In genomic region chr6:30525456-30526332, GRCm38 (mm10) we compare ENCODE assay signal across 11 mouse cellular contexts. TPM values are rescaled to one million over a fixed set of nuclear protein-coding genes. Genes with fewer than 3 reads are reported as not detected.
A peak's percentile ranks its signal among the peaks of the same experiment; 100 is the strongest.
DNase-seq lines count a peak whose midpoint lies in the region; ATAC-seq and TF ChIP-seq lines count a peak whose summit lies in the region.
"Had no signal": no experiment of that assay in that cellular context is flagged by ENCODE, and none has a peak within 500 bp of the region (broad histone marks: within the 10 kb centered on the region; RNA-seq: fewer than 3 reads in every experiment).

No protein-coding gene starts in this region.

- H3K4me2 ChIP-seq in heart, embryonic 13.5 days: peak overlapping the region; percentile 2; the same call in 1 of the 2 replicates
- H3K4me2 ChIP-seq in forebrain, embryonic 11.5 days (ENCODE audit: low read depth, low read length, severe bottlenecking): 0 out of 2 replicates have a peak overlapping the region, but pooled peaks have one; percentile 21

- ATAC-seq in heart, embryonic 13.5 days (ENCODE audit: extremely low read depth, insufficient number of reproducible peaks, low FRiP score, low TSS enrichment): no peak
- ATAC-seq in forebrain, embryonic 11.5 days (replicated peaks; ENCODE audit: low FRiP score): no peak
- ATAC-seq: activated CD4-positive, CD25-positive, alpha-beta regulatory T cell, adult 4 months had no signal

- H3K9me3 ChIP-seq in heart, embryonic 13.5 days: no peaks in the 10 kb centered on the region
- no peaks in the 10 kb centered on the region for H3K9me3 ChIP-seq in ES-Bruce4 (replicated peaks; ENCODE audit: control insufficient read depth, insufficient read depth, low read length, poor library complexity, severe bottlenecking)
- no peaks in the 10 kb centered on the region for H3K9me3 ChIP-seq in forebrain, embryonic 11.5 days (ENCODE audit: control insufficient read depth, low read length)

- H3K9ac ChIP-seq in heart, embryonic 13.5 days: peak overlapping the region; percentile 47; the same call in 1 of the 2 replicates
- no peak overlapping the region for H3K9ac ChIP-seq in ES-Bruce4 (ENCODE audit: low read depth, poor library complexity, severe bottlenecking)
- no peak overlapping the region; the same call in 1 of the 2 replicates for H3K9ac ChIP-seq in forebrain, embryonic 11.5 days (ENCODE audit: low read length)

- no peaks in the 10 kb centered on the region for H3K36me3 ChIP-seq in heart, embryonic 13.5 days
- no peaks in the 10 kb centered on the region for H3K36me3 ChIP-seq in ES-Bruce4 (ENCODE audit: control insufficient read depth, insufficient read depth, low read length, poor library complexity, severe bottlenecking)
- no peaks in the 10 kb centered on the region for H3K36me3 ChIP-seq in forebrain, embryonic 11.5 days (ENCODE audit: control insufficient read depth, insufficient read depth, low read length)

- no peak for TF ChIP-seq EP300 in ES-Bruce4 (IDR thresholded peaks at IDR 0.05; ENCODE audit: insufficient read depth, low read depth, low read length)

- no peak for TF ChIP-seq POLR2A in ES-Bruce4 (IDR thresholded peaks at IDR 0.05; ENCODE audit: insufficient read depth, low read length)

- peak overlapping the region; percentile 94 for H3K27ac ChIP-seq in heart, embryonic 13.5 days (replicated peaks)
- peak overlapping the region; percentile 49; the same call in 1 of the 2 replicates for H3K27ac ChIP-seq in ES-Bruce4 (ENCODE audit: insufficient read depth, low read length)
- peak overlapping the region; percentile 95 for H3K27ac ChIP-seq in forebrain, embryonic 11.5 days (ENCODE audit: low read depth, low read length)

- TF ChIP-seq CTCF in ES-Bruce4 (IDR thresholded peaks at IDR 0.05; ENCODE audit: low read depth, low read length): no peak

- no peak overlapping the region for H3K4me3 ChIP-seq in heart, embryonic 13.5 days
- no peak overlapping the region for H3K4me3 ChIP-seq in ES-Bruce4 (ENCODE audit: low read depth, low read length)
- H3K4me3 ChIP-seq in forebrain, embryonic 11.5 days (ENCODE audit: low read depth, low read length): no peak overlapping the region

- peaks cover 59% of the 10 kb centered on the region for H3K4me1 ChIP-seq in heart, embryonic 13.5 days
- peaks cover 5% of the 10 kb centered on the region for H3K4me1 ChIP-seq in ES-Bruce4 (ENCODE audit: control insufficient read depth, insufficient read depth, low read length)
- peaks cover 24% of the 10 kb centered on the region for H3K4me1 ChIP-seq in forebrain, embryonic 11.5 days (replicated peaks; ENCODE audit: control insufficient read depth, insufficient read depth, low read length)

- no peaks in the 10 kb centered on the region for H3K27me3 ChIP-seq in heart, embryonic 13.5 days (replicated peaks)
- H3K27me3 ChIP-seq in ES-Bruce4 (ENCODE audit: control insufficient read depth, insufficient read depth, low read length, poor library complexity, severe bottlenecking): no peaks in the 10 kb centered on the region
- no peaks in the 10 kb centered on the region for H3K27me3 ChIP-seq in forebrain, embryonic 11.5 days (ENCODE audit: control insufficient read depth, insufficient read depth, low read length)

- no peak for DNase-seq in heart, adult 9 months (ENCODE audit: low spot score in 2 of 2)
- DNase-seq in forebrain, embryonic 11.5 days (ENCODE audit: low spot score): no peak
- peak; percentile 21 for DNase-seq in kidney, postnatal 14 days
- DNase-seq in urinary bladder, adult 2 months (ENCODE audit: low spot score): no peak
- no peak for DNase-seq in cerebellum, postnatal 36 days
- DNase-seq in gastrocnemius, adult 18-20 months (ENCODE audit: low spot score): no peak

- 42% methylated on average over 7 of the region's 7 CpGs for WGBS in heart, embryonic 13.5 days
- 26% methylated on average over 7 of the region's 7 CpGs for WGBS in forebrain, embryonic 11.5 days

RNA-seq across cellular contexts. Expression of gene Cpa2, which starts 15.7 kb away (rescaled TPM):
- 4.6 and 6.9 TPM in 2 replicates for polyA plus RNA-seq in heart, embryonic 13.5 days (2015; fragmentation: Nextera tagmentation; extraction: Ambion mirVana)
- 1.5 TPM in 1 of 2 replicates, not detected in the other for polyA plus RNA-seq in ES-Bruce4 (2011; ENCODE audit: insufficient read depth, insufficient read length, low read depth, missing spikeins)
- polyA plus RNA-seq in forebrain, embryonic 11.5 days (2014; fragmentation: Nextera tagmentation; extraction: Ambion mirVana): 4.0 TPM in 2 replicates
- polyA plus RNA-seq in urinary bladder, adult 2 months (2012; rRNA removed): 0.16 and 0.18 TPM in 2 replicates
- total RNA-seq in gastrocnemius, adult 18-20 months (2021): not detected
- polyA plus RNA-seq: C2C12 had no signal

RNA-seq across cellular contexts. Expression of gene Ssmem1, which starts 16.0 kb away (rescaled TPM):
- polyA plus RNA-seq in heart, embryonic 13.5 days (2015; fragmentation: Nextera tagmentation; extraction: Ambion mirVana): not detected in 2 replicates
- polyA plus RNA-seq in ES-Bruce4 (2011; ENCODE audit: insufficient read depth, insufficient read length, low read depth, missing spikeins): not detected in 2 replicates
- polyA plus RNA-seq in forebrain, embryonic 11.5 days (2014; fragmentation: Nextera tagmentation; extraction: Ambion mirVana): not detected in 2 replicates
- polyA plus RNA-seq in urinary bladder, adult 2 months (2012; rRNA removed): 0.04 and 0.07 TPM in 2 replicates
- not detected for total RNA-seq in gastrocnemius, adult 18-20 months (2021)
- polyA plus RNA-seq: activated CD4-positive, CD25-positive, alpha-beta regulatory T cell, adult 4 months had no signal

RNA-seq across cellular contexts. Expression of gene Tmem209, which starts 16.1 kb away (rescaled TPM):
- polyA plus RNA-seq in heart, embryonic 13.5 days (2015; fragmentation: Nextera tagmentation; extraction: Ambion mirVana): 24.2 and 25.6 TPM in 2 replicates
- 126 and 130 TPM in 2 replicates for polyA plus RNA-seq in ES-Bruce4 (2011; ENCODE audit: insufficient read depth, insufficient read length, low read depth, missing spikeins)
- 54.2 and 60.2 TPM in 2 replicates for polyA plus RNA-seq in forebrain, embryonic 11.5 days (2014; fragmentation: Nextera tagmentation; extraction: Ambion mirVana)
- 23.8 and 26.2 TPM in 2 replicates for polyA plus RNA-seq in urinary bladder, adult 2 months (2012; rRNA removed)
- total RNA-seq in gastrocnemius, adult 18-20 months (2021): 10 to 100 TPM in 1 of 2 experiments, 1 to 10 TPM in 1; 9.6 to 10.8 TPM

RNA-seq across cellular contexts. Expression of gene Cpa4, which starts 42.5 kb away (rescaled TPM):
- 2.5 and 3.3 TPM in 2 replicates for polyA plus RNA-seq in heart, embryonic 13.5 days (2015; fragmentation: Nextera tagmentation; extraction: Ambion mirVana)
- not detected in 2 replicates for polyA plus RNA-seq in ES-Bruce4 (2011; ENCODE audit: insufficient read depth, insufficient read length, low read depth, missing spikeins)
- polyA plus RNA-seq in forebrain, embryonic 11.5 days (2014; fragmentation: Nextera tagmentation; extraction: Ambion mirVana): 5.4 and 5.6 TPM in 2 replicates
- not detected in 2 replicates for polyA plus RNA-seq in urinary bladder, adult 2 months (2012; rRNA removed)
- not detected for total RNA-seq in gastrocnemius, adult 18-20 months (2021)
- total RNA-seq: granulocyte monocyte progenitor cell, adult 5-6 weeks had no signal
- polyA plus RNA-seq: C2C12 had no signal
